Mouse (Mus musculus) layer of hippocampus, adult 18-20 months (tissue): ENCODE measurements around the gene Dpf2. TPM values are rescaled to one million over a fixed set of nuclear protein-coding genes. Genes with fewer than 3 reads are reported as not detected.

Experiments used
- total RNA-seq, 2 experiments: library from RNA; stranded (reverse); gene quantifications; 2 replicates each; pipeline ENCODE4 v1.2.3; 2021

Dpf2 gene
- total RNA-seq, 2 experiments from 2014 or later, result 90.8 to 100 TPM

Other genes with a start within 250 kb of the Dpf2 start
- 10 to 100 TPM; 16.5 to 17.3 TPM for gene Sipa1, start 249.3 kb downstream of the Dpf2 start, total RNA-seq
- 10 to 100 TPM; 17.6 to 18.1 TPM for gene Map3k11, start 224.3 kb downstream of the Dpf2 start, total RNA-seq
- gene Pcnx3, start 224.1 kb downstream of the Dpf2 start, total RNA-seq, result 10 to 100 TPM; 58.3 to 68.6 TPM
- not detected for gene Kcnk7, start 208.6 kb downstream of the Dpf2 start, total RNA-seq
- gene Ehbp1l1, start 186.7 kb downstream of the Dpf2 start, total RNA-seq, result 10 to 100 TPM; 13.9 to 17.2 TPM
- 10 to 100 TPM; 28.5 to 28.6 TPM for gene Fam89b, start 183.4 kb downstream of the Dpf2 start, total RNA-seq
- 10 to 100 TPM; 24.3 to 27.3 TPM for gene Ltbp3, start 172.1 kb downstream of the Dpf2 start, total RNA-seq
- 10 to 100 TPM; 77.3 to 80.3 TPM for gene Scyl1, start 141.6 kb downstream of the Dpf2 start, total RNA-seq
- 10 to 100 TPM; 12.7 to 13.0 TPM for gene Frmd8, start 37.7 kb downstream of the Dpf2 start, total RNA-seq
- gene Slc25a45, start 35.2 kb downstream of the Dpf2 start, total RNA-seq, result 1 to 10 TPM; 2.9 to 3.2 TPM
- 1 to 10 TPM; 2.5 TPM for gene Tigd3, start 18.9 kb downstream of the Dpf2 start, total RNA-seq
- gene Cdc42ep2, start 11.8 kb upstream of the Dpf2 start, total RNA-seq, result 1 to 10 TPM; 4.3 to 4.6 TPM
- gene Pola2, start 51.2 kb upstream of the Dpf2 start, total RNA-seq, result 1 to 10 TPM; 5.0 to 5.9 TPM
- gene Slc22a20, start 73.1 kb upstream of the Dpf2 start, total RNA-seq, result not detected
- 10 to 100 TPM; 23.2 to 24.8 TPM for gene Capn1, start 102.9 kb upstream of the Dpf2 start, total RNA-seq
- 10 to 100 TPM; 43.4 to 44.5 TPM for gene Syvn1, start 133.6 kb upstream of the Dpf2 start, total RNA-seq
- gene Mrpl49, start 144.8 kb upstream of the Dpf2 start, total RNA-seq, result 10 to 100 TPM; 48.0 to 52.0 TPM
- 100 to 1,000 TPM; 769 to 789 TPM for gene Fau, start 144.8 kb upstream of the Dpf2 start, total RNA-seq
- gene Znhit2, start 148.2 kb upstream of the Dpf2 start, total RNA-seq, result 10 to 100 TPM; 34.6 to 36.2 TPM
- 10 to 100 TPM; 22.4 to 24.4 TPM for gene Tm7sf2, start 155.4 kb upstream of the Dpf2 start, total RNA-seq
- gene Vps51, start 164.2 kb upstream of the Dpf2 start, total RNA-seq, result 10 to 100 TPM; 93.7 to 94.4 TPM
- not detected for gene Tmem262, start 167.0 kb upstream of the Dpf2 start, total RNA-seq
- 1 to 10 TPM in 1 of 2 experiments, under 1 TPM in 1; 0.91 to 1.3 TPM for gene Gm28374, start 169.2 kb upstream of the Dpf2 start, total RNA-seq
- 10 to 100 TPM; 36.6 to 42.0 TPM for gene Zfpl1, start 171.9 kb upstream of the Dpf2 start, total RNA-seq
- gene Cdca5, start 172.0 kb upstream of the Dpf2 start, total RNA-seq, result not detected
- gene AC131692.1, start 181.4 kb upstream of the Dpf2 start, total RNA-seq, result not detected
- gene Naaladl1, start 192.8 kb upstream of the Dpf2 start, total RNA-seq, result under 1 TPM in 1 of 2 experiments, not detected in 1; 0.12 TPM
- 10 to 100 TPM; 15.5 to 15.6 TPM for gene Sac3d1, start 205.6 kb upstream of the Dpf2 start, total RNA-seq
- gene Snx15, start 215.3 kb upstream of the Dpf2 start, total RNA-seq, result 10 to 100 TPM; 37.6 to 45.1 TPM
- under 1 TPM; 0.59 to 0.89 TPM for gene Batf2, start 228.0 kb upstream of the Dpf2 start, total RNA-seq
- gene Arl2, start 228.5 kb upstream of the Dpf2 start, total RNA-seq, result 10 to 100 TPM; 83.2 to 84.8 TPM